Mouse (Mus musculus): Measurements from ENCODE around the gene Eef1akmt3.

DNA sequence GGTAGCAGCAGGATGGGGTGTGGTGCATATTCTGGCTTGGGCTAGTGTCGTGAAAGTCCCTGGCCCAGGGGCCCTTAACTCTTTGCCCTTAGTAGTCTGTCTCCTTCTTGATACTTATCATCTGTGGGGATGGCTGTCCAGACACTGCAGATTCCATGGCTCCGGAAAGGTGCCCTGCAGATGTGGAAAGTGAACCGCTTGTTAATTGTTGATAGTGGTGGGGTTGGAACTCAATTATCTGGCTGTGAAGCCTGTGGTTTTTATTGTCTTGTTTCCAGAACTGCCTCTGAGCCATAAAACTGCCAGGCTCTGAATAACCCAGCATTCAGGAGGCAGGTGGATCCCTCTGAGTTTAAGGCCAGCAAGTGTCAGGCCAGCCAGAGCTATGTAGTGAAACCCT, 49.6 kb downstream of the Eef1akmt3 start:
- TF ChIP-seq CTCF (IDR thresholded peaks at IDR 0.05; ENCODE audit: insufficient read depth, low read length): no peak
- no peak for TF ChIP-seq POLR2A (IDR thresholded peaks at IDR 0.05; ENCODE audit: borderline replicate concordance, extremely low read depth, low read depth, low read length)

Data from lung, adult 2 months (tissue).